Mouse (Mus musculus) liver, embryonic 15.5 days (tissue): ENCODE measurements around the gene Acad8. TPM values are rescaled to one million over a fixed set of nuclear protein-coding genes. Genes with fewer than 3 reads are reported as not detected.

Experiments used
- ATAC-seq: fragments of 200-750 bp; cut with Nextera tagmentation; 2 replicates; pipeline ENCODE4 v1.8.0; 2017; ENCODE audit warnings: moderate number of reproducible peaks, mild to moderate bottlenecking, moderate library complexity; ENCODE audit not compliant: insufficient read depth
- H3K27ac ChIP-seq: fragments of 300-500 bp; sonication (generic); replicated peaks from 2 replicates; pipeline ENCODE4 v1.5.1; 2015; ENCODE audit warnings: mild to moderate bottlenecking, inconsistent platforms
- H3K27me3 ChIP-seq: fragments of 300-500 bp; sonication (generic); 2 replicates; pipeline ENCODE4 v1.6.1; 2015; ENCODE audit warnings: mild to moderate bottlenecking, inconsistent platforms
- H3K36me3 ChIP-seq: fragments of 300-500 bp; sonication (generic); replicated peaks from 2 replicates; pipeline ENCODE4 v1.6.1; 2015; ENCODE audit warnings: moderate library complexity, mild to moderate bottlenecking, inconsistent platforms
- H3K4me1 ChIP-seq: fragments of 300-500 bp; sonication (generic); replicated peaks from 2 replicates; pipeline ENCODE4 v1.6.1; 2015; ENCODE audit warnings: inconsistent platforms
- H3K4me2 ChIP-seq: fragments of 300-500 bp; sonication (generic); 2 replicates; pipeline ENCODE4 v1.6.1; 2015; ENCODE audit warnings: moderate library complexity, mild to moderate bottlenecking, inconsistent platforms
- H3K4me3 ChIP-seq: fragments of 300-500 bp; sonication (generic); replicated peaks from 2 replicates; pipeline ENCODE4 v1.5.1; 2015; ENCODE audit warnings: mild to moderate bottlenecking, inconsistent platforms
- H3K9ac ChIP-seq: fragments of 300-500 bp; sonication (generic); 2 replicates; pipeline ENCODE4 v1.6.1; 2015; ENCODE audit warnings: moderate library complexity, mild to moderate bottlenecking, inconsistent platforms
- H3K9me3 ChIP-seq: fragments of 300-500 bp; sonication (generic); replicated peaks from 2 replicates; pipeline ENCODE4 v1.6.1; 2016; ENCODE audit warnings: inconsistent platforms
- WGBS: fragments of 180-500 bp; shearing (Covaris S2); methylation state at CpG from one replicate; pipeline ENCODE4 v1.1.7; 2015; ENCODE audit warnings: mixed read lengths; ENCODE audit not compliant: insufficient replicate concordance; 5-methylcytosine and 5-hydroxymethylcytosine counted together
- polyA plus RNA-seq: library from polyadenylated mRNA; unstranded; fragments of >200 nt; fragmentation: Nextera tagmentation; extraction: Ambion mirVana; gene quantifications from 2 replicates; pipeline ENCODE4 v1.2.1, GENCODE M21; 2015

Acad8 gene
- polyA plus RNA-seq, 1 experiment from 2014 or later = 10.9 TPM

- H3K4me2 ChIP-seq = no peak overlapping the region
- H3K9me3 ChIP-seq = no peaks in the 10 kb centered on the region
- H3K27me3 ChIP-seq = no peaks in the 10 kb centered on the region
- H3K36me3 ChIP-seq = peaks cover 34% of the 10 kb centered on the region
- no peak overlapping the region for H3K4me3 ChIP-seq
- 73% methylated on average over 3 of the region's 3 CpGs for WGBS
- ATAC-seq = no peak
- H3K4me1 ChIP-seq = no peaks in the 10 kb centered on the region
- H3K27ac ChIP-seq = no peak overlapping the region
- no peak overlapping the region for H3K9ac ChIP-seq
Measured at GRCm38 (mm10) chr9:26978776-26979175, 20.6 kb downstream of the Acad8 start.

DNA sequence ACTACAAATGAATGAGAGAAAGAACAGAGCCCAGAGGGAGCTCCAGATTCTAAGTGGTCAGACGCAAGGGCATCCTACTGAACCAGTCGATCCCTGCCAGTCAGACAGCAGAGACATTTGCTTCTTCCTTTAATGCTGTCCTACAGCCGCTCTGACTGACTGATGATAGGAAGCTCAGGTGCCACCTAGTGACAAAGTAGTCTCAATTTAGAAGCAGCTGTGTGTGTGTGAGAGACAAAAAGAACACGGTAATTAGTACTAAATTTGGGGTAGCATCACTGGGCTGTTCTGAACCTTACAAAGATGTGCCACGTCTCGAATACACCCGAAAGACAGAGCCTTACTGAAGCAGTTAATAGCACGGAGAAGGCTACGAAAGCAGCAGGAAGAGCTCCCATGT, 21.6 kb downstream of the Acad8 start:
- no peaks in the 10 kb centered on the region for H3K9me3 ChIP-seq
- no peak overlapping the region for H3K9ac ChIP-seq
- 75% methylated on average over 9 of the region's 9 CpGs for WGBS
- no peak for ATAC-seq
- H3K36me3 ChIP-seq = peaks cover 34% of the 10 kb centered on the region
- no peak overlapping the region for H3K4me3 ChIP-seq
- no peak overlapping the region for H3K27ac ChIP-seq
- no peaks in the 10 kb centered on the region for H3K27me3 ChIP-seq
- no peak overlapping the region for H3K4me2 ChIP-seq
- no peaks in the 10 kb centered on the region for H3K4me1 ChIP-seq

- no peak for ATAC-seq
- no peak overlapping the region for H3K27ac ChIP-seq
- H3K4me2 ChIP-seq = no peak overlapping the region
- H3K27me3 ChIP-seq = no peaks in the 10 kb centered on the region
- WGBS = 30% methylated on average over 2 of the region's 2 CpGs
- H3K9ac ChIP-seq = no peak overlapping the region
- no peak overlapping the region for H3K4me3 ChIP-seq
- H3K9me3 ChIP-seq = no peaks in the 10 kb centered on the region
- no peaks in the 10 kb centered on the region for H3K4me1 ChIP-seq
- H3K36me3 ChIP-seq = no peaks in the 10 kb centered on the region
Measured at GRCm38 (mm10) chr9:26947790-26948189, 51.6 kb downstream of the Acad8 start.

GRCm38 (mm10) chr9:26924146-26924545, 75.2 kb downstream of the Acad8 start:
- no peaks in the 10 kb centered on the region for H3K4me1 ChIP-seq
- no peak overlapping the region for H3K27ac ChIP-seq
- no peak overlapping the region for H3K4me3 ChIP-seq
- no peak overlapping the region for H3K9ac ChIP-seq
- H3K9me3 ChIP-seq = no peaks in the 10 kb centered on the region
- WGBS = 66% methylated on average over 3 of the region's 3 CpGs
- H3K4me2 ChIP-seq = no peak overlapping the region
- H3K36me3 ChIP-seq = no peaks in the 10 kb centered on the region
- no peaks in the 10 kb centered on the region for H3K27me3 ChIP-seq
- no peak for ATAC-seq

Other genes starting within 250 kb of the Acad8 start
- gene Glb1l2, start 193.1 kb downstream of the Acad8 start, polyA plus RNA-seq = 0.08 and 0.09 TPM in 2 replicates
- gene Glb1l3, start 138.7 kb downstream of the Acad8 start, polyA plus RNA-seq = not detected in 2 replicates
- not detected in 2 replicates for gene Gm1110, start 76.5 kb downstream of the Acad8 start, polyA plus RNA-seq
- gene Thyn1, start 144 bp upstream of the Acad8 start, polyA plus RNA-seq = 39.2 and 42.0 TPM in 2 replicates
- 9.5 and 9.9 TPM in 2 replicates for gene Vps26b, start 30.5 kb upstream of the Acad8 start, polyA plus RNA-seq
- 28.6 and 29.6 TPM in 2 replicates for gene Ncapd3, start 30.6 kb upstream of the Acad8 start, polyA plus RNA-seq
- gene Jam3, start 155.9 kb upstream of the Acad8 start, polyA plus RNA-seq = 2.9 and 3.4 TPM in 2 replicates